Mouse (Mus musculus): ENCODE results near the gene Prrc2a.
"Not testable (repeated sequence)": the region's sequence is repeated elsewhere in the genome, so short reads cannot be mapped to it uniquely, and the experiment has no call there.

The Prrc2a gene

DNA sequence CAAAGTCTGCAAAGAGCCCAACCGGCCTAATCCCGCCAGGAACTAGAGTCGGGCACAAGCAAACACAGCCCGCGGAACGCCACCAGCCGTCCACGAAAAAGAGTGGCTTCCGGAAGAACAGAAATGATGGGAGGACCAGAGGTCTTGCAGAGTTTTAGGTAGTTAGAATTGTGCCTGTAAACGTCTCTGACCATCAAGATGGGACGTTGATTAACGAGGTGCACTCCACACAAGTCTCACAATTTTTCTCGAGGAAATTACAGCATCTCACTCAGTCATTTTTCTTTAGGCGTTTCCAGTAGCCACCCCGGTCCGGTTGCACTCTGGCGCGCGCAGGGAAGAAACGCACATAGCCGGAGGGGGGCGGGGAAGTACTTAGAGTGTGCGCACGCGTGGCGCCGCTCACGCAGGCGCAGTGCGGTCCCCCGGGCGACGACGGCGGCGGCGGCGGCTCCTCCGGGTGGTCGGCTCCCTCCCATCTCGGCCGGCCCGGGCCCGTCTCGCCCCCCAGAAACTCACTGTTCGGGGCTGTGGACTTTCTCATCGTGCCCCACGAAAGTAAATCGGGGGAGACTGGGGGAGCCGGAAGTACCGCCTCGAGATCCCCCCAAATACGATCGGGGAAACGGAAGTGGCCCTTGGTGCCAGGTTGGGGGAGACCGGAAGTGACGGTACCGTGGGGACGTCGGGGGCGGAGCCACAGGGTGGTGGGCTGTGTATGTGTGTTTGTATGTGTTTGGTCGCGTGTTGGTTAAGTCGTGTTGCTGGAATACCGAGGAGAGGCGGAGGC is 29.7 kb downstream of the Prrc2a start, which contains the start of gene Bag6:
Gene Bag6 (plus strand): TSS at position 378 of the 790 bp plus-strand sequence.
- DNase-seq (ENCODE audit: low read depth, low spot score) = peak; percentile 96

DNA sequence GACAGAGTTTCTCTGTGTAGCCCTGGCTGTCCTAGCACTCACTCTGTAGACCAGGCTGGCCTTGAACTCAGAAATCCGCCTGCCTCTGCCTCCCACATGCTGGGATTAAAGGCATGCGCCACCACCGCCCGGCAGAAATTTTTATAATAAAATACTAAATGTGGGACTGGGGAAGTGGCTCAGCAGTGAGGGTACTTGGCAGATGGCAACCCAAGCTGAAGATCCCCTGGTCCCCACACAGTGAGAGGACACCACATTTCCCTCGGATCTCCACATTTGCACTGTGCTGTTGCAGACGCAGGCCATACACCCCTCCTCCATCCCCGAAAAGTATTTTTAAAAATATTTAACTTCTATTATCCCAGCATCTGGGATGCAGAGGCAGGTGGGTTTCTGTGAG is 31.2 kb downstream of the Prrc2a start:
- DNase-seq (ENCODE audit: low read depth, low spot score) = no peak

DNA sequence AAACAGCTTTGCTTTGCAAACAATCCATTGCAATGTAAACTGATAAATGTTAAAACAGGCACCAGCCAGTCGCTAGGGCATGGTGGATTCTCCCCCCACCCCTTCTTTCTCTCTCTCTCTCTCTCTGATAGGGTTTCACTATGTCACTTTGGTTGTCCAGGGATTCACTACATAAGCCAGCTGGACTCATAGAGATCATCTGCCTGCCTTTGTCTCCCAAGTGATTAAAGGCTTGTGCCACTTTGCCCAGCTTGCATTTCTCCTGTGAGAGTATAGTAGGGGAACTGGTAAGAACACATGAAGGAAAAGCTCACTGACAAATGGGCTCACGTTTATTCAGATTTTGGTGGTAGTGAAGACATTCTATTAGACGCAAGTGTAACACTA is 32.5 kb downstream of the Prrc2a start:
- no peak for DNase-seq (ENCODE audit: low read depth, low spot score)

DNA sequence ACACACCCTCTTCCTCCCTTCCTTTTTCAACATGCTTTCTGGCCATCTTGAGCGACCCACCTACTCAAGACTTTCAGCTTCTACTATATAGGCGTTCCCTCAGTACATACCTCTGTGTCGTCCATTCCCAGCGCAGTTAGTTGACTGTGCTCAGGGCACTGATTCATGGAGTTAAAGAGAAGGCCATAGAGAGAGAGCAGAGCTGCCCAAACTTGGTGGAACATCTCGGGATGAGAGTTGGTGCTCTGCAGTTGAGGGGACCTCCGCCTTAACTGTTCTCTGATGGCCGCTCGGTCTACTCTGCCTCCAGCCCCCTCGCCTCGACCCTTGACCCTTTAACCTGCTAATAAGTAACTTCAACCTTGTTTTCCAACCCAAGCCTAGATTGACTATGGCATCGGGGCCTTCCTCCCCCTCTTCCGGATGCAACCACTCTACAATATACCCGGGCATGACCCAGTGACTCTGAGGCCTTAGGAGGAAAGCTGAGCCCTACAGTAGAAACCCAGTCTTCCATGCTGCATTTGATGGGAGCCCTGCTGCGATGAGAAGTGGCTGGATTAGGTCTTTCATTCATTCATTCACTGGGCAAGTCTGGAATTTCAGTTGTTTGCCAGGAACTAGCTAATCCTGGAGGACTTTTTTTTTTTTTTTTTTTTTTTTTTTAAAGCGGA is 33.1 kb downstream of the Prrc2a start, which contains the start of gene Apom:
Gene Apom (minus strand): TSS at position 551 of the 674 bp plus-strand sequence.
- no peak for DNase-seq (ENCODE audit: low read depth, low spot score)

DNA sequence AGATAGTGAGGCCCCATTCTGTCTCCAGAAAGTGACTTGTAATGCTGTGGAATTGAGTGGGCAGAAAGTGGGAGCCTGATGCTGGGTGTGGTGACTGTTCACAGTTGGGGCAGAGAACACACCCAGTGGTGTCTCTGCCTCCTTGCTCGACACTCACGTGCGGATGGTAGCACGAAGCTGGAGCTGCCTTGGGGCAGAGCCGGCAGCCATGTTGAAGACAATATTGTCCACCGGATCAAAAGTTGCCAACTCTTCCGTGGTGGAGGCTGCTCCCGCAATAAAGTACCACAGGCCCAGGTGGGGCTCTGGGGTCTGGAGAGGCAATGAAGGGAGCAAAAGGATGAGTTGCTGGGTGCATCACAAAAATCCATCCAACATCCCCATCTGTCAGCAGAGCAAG is 33.7 kb downstream of the Prrc2a start:
- no peak for DNase-seq (ENCODE audit: low read depth, low spot score)

DNA sequence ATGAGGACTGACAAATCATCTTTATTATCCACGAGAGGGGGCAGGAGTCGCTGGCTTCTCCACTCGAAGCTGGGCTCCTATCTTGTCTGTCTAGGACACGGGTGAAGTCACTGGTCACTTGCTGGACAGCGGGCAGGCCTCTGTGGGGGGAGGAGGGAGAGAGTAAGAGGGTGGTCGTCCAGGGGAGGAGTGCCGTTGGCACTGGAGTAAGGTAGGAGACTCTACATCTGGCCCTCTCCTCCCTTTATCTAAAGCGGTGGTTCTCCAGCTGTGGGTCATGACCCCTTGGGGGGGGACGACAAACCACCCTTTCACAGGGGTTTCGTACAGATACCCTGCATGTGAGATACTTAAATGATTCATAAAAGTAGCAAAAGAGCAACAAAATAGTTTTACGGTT is 35.7 kb downstream of the Prrc2a start:
- no peak for DNase-seq (ENCODE audit: low read depth, low spot score)

DNA sequence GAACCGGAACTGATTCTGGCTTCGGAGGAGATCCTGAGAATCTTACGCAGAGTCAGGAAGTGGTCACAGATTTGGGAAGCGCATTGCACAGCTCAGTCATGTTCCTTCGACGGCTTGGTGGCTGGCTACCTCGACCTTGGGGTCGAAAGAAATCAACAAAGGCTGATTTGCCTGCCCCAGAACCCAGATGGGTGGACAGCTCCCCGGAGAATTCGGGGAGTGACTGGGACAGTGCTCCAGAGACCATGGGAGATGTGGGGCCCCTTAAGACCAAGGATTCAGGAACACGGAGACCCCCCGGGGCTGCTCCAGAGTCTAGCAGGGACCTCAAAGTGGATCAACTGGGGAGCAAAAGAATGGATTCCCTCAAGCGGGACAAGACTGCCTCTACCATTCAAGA is 37.7 kb downstream of the Prrc2a start:
- no peak for DNase-seq (ENCODE audit: low read depth, low spot score)

DNA sequence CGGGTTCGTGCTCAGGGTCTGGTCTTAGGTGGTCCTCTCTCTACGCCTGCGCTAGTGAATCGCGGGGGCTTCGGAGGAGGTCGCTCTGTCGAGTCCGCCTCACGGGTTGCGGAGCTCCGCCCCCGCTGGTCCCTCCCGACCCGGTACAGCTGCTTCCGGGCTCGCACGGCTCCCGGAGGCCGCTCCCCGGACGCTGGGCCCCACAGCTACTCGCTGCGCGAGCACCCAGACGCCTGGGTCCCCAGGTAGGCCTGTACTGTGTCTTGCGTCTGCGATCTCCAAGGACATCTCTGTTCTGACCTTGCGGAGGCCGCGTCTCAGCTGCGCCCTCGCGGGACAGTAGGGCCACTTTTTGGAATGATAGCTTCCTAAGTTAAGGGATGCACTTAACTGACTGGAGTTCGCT is 38.5 kb downstream of the Prrc2a start, which contains the start of gene D17H6S53E:
Gene D17H6S53E (plus strand): TSS at position 168 of the 406 bp plus-strand sequence.
- DNase-seq (ENCODE audit: low read depth, low spot score) = peak; percentile 41

DNA sequence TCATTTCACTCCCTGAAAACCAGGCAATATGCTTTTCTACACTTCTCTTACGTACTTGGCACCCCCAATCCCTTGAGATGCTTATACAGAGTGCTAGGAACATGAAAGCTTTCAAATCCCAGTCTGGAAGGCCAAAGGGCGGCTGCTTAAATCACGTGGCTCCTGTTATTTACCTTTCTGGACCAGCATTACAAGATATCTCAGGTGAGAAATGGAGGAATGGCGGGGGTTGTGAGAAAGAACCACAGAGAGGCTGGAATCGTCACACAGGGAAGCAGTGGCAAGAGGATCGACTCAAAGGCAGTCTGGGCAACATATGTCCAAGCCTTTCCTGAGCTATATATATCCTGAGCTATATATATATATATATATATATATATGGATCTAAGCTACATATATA is 39.1 kb downstream of the Prrc2a start:
- no peak for DNase-seq (ENCODE audit: low read depth, low spot score)

DNA sequence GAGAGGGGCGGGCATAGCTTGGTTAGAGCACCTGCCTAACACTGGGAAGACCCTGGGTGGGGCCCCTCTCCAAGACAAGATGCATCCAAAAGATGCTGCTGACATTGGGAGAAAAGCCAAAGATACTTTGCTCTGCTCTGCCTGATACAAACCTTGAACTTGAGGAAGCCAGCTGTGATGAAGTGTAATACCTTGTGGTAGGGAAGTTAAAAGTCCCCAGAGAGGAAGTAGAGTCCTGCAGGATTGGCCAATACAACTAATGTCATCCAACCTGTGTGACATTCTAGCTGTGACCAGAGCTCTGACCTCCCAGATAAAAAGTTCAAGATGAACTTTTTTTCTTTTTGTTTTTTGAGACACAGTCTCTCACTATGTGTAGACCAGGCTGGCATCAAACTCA is 39.6 kb downstream of the Prrc2a start:
- no peak for DNase-seq (ENCODE audit: low read depth, low spot score)

DNA sequence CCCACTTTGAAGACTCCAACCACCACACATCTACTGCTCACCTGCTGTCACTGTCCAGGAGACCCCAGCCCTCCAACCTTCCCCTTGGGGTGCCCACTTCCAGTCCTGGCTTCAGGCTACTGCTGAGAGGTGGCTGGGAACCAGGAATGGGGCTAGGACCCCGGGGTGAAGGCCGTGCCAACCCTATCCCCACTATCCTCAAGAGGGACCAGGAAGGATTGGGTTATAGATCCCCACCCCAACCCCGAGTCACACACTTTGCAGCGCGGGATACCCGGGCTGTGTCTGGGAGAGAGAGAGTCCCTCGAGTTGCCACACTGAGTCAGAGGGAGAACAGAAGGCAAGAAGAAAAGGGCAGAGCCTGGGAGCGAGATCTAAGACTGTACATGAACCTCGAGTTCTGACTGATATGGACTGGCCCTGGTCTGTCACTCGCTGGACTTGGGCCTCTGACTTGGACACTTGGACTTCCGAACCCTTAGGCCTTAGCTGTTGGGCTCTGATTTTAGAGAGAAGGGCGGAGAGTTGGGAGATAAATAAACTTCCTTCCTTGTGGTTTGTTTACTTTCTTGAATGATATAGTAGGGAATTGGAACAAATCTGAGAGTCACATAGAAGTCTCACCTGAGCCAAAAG is 40.3 kb downstream of the Prrc2a start:
- not testable (repeated sequence) for DNase-seq (ENCODE audit: low read depth, low spot score)

DNA sequence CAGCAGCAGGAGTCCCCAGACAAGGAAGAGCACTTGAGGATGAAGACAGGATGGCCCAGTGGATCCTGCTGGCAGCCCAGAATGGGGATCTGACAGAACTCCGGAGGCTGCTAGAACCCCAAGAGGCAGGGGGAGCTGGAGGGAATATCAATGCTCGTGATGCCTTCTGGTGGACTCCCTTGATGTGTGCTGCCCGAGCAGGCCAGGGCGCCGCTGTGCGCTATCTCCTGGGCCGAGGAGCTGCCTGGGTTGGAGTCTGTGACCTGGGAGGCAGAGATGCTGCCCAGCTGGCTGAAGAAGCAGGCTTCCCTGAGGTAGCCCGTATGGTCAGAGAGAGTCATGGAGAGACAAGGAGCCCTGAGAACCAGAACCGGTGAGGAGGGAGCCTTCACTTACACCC is 41.4 kb downstream of the Prrc2a start:
- DNase-seq (ENCODE audit: low read depth, low spot score) = not testable (repeated sequence)

DNA sequence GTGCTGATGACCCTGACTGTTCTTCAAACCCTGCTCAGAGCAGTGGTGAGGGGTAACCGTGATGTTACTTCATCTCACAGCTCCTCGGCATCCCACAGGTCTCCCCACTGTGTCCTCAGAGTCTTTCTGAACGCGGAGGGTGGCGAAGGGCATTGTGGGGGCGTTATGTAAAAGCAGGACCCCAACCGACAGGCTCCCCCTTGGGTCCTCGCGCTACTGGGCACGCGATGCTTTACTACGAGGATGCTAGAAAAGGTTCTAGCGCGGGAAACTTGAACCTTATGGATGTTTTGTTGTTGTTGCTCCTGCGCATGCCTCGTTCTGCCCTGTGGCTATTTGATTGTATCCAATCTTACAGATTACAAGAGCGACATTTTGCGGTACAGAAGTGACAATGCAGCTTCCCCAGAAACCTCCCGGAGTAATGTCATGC is 42.8 kb downstream of the Prrc2a start, which contains the start of gene Csnk2b:
Gene Csnk2b (minus strand): TSS at position 183 of the 433 bp plus-strand sequence.
- peak; percentile 78 for DNase-seq (ENCODE audit: low read depth, low spot score)

DNA sequence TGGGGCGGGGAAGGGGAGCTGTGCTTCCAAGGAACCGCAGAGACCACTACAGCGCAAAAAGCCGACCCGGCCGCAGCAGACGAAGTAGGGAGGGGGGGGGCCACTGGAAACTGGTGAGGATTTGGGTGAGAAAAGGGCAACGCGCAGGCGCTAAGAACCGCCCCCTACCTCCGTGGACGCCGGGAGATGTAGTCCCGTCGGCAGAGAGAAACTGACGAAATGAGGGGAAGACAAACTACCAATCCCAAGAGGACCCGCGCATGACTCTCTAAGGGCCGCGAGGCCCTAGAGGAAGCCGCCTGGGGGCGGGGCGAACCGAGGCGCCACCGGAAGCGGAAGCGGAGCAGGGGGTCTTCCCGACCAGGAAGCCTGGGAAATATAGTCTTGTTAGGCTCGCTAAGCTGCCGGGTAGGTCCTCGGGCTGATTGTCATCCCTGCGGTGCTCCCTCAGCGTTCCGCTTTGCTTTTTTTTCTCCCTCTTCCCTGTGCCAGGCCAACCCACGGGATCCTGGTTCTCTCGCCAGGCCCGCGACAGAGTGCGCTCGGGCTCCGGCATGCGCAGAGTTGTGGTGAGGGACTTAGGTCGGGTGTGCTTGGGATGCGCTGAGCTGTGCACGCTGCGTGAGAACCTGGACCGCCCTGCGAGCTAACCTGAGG is 43.4 kb downstream of the Prrc2a start, which contains the start of gene Gpank1:
Gene Gpank1 (plus strand): TSS at position 313 of the 657 bp plus-strand sequence.
- DNase-seq (ENCODE audit: low read depth, low spot score) = peak; percentile 99

DNA sequence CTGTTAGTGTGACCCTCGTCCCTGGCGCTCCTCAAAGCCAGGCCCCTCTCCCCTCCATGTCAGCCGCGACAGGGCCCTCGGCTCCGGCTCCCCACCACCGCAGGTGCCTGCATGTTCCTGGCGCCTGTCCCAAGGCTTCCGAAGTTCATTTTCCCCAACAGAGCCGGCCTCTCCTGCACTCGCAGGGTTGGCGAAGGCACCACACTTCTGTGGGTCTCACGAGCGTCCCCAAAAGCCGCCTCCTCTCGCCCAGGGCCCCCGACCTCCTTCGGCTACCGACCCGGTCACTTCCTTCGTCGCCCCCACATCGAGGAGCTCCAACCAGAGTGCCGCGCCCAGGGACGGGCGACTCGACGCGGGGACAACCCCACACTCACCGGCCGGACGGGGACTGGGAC is 44.0 kb downstream of the Prrc2a start:
- DNase-seq (ENCODE audit: low read depth, low spot score) = no peak

DNA sequence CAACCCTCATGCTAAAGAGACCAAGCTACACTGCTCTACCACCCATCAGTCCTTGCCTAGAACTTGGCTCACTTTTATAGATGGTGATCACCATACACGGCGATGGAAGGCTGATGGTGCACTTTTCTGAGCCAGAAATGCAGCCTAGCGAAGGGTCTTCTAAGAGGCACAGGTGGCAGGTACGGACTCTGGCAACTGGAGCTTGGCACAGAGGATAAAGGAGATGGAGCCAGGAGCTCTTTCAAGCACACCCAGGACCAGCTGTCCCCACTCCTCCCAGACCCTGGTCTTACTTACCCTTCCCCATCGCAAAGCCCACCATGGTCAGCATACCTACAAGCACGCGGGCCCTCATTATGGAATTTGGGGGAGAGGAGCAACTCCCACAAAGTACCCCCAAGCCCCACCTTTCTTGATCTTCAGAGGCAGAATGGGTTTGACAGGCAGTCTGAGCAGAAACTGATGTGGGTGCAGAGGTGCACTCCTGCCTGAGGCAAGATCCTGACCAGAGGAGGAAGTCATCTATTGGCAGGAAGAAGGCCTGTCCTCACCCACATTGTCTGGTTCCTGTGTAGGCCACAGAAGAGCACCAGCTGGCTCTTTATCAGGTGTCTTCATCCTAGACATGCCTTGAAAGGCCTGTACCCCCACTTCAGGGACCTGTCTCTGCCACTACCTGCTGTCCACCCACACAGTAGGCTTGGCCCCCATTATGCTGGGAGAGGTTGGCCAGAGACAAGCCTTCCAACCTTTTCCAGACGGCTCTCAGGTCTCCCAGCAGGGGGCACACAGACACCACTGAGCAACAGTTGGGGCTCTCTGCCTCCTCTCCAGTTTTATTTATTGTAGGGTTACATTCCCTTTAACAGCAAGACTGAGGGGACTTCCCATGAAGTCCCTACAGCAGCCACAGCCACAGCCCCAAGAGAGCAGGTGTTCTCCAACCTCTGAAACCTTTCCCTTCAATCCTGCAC is 49.4 kb downstream of the Prrc2a start, which contains the start of gene Ly6g5b:
Gene Ly6g5b (minus strand): TSS at position 383 of the 974 bp plus-strand sequence.
- peak; percentile 34 for DNase-seq (ENCODE audit: low read depth, low spot score)

DNA sequence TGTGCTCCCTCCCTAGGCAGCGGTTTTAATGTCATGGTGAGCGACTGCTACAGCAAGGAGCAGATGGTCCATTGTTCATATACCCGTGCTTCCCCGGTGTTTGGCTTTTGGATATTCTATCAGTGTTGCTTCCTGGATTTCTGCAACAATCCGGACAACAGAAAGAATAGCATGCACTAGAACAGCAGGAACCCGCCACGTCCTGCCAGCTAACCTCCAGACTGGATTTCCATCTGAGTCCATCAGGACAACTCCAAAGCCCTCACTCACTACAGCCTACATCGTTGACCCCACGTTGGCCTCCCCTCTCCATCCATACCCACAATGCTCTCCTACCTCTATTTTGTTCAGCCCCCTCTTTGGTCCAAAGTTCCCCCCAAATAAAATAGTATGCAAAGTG is 52.9 kb downstream of the Prrc2a start:
- DNase-seq (ENCODE audit: low read depth, low spot score) = no peak

DNA sequence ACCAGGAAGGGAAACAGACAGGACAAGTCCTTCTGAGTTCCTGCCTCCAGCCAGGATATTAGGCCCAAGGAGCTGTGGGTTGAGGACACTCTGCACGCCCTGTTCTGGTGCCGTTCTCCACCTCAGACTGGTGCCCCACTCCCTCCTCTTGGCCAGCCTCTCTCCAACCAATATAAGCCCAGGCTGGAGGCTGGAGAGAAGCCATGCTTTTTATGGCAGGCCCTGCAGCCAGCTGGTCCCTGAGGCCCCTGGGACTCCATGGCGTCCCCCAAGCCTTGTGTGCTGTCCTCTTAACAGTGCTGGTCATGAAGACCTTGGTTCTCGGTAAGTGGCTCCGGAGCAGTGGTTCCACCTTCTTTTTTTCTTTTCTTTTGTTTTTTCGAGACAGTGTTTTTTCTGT is 56.6 kb downstream of the Prrc2a start, which contains the start of gene Ly6g5c:
Gene Ly6g5c (plus strand): TSS at position 183 of the 400 bp plus-strand sequence.
- DNase-seq (ENCODE audit: low read depth, low spot score) = no peak

DNA sequence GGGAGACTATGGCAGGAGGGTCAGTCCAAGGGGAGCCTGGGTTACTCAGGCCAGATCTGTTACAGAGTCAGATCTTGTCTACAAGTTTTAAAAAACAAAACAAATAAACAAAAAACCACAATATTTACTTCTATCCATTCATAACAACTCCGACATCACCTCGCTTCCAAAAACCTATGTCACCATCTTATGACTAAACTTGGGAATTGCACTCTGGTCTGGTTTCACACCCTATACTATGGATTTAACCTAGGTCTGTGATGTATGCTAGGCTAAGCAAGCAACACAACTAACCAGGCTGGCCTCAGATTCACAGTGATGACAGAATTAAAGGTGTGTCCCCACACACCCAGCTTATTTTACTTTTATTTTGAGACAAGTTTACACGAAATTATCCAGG is 58.2 kb downstream of the Prrc2a start:
- DNase-seq (ENCODE audit: low read depth, low spot score) = no peak

DNA sequence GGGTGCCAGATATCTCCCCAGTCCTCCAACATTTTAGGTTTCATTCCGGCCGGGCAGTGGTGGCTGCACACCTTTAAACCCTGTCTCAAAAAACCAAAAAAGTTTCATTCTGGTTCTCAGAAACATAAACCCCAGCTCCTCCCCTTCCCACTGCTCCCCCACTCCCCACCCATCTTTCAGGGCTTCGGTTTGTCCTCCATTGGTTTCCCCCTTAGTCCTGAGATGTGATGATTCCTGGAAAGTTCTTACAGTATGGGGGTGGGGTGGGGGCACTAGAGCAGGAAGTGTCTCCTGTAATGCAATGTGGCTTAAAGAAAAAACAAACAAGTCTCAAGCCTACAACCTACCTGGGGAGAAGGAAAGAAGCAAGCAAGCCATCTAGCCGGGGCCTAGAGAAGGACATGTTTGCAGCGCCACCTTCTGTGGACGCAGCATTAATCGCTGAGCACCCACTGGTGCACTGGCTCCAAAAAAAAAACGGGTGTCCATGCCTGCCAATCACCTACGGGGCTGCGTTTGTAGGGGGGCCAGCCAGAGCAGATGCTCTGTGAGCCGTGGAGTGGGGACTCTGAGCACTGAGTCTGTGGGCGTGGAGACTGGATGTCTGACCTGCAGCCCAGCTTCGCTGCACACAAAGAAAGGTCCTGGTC is 58.8 kb downstream of the Prrc2a start:
- peak; percentile 54 for DNase-seq (ENCODE audit: low read depth, low spot score)
